Mouse (Mus musculus) forebrain, embryonic 11.5 days (tissue): ENCODE data around the gene Gata5. TPM values are rescaled to one million over a fixed set of nuclear protein-coding genes. Genes with fewer than 3 reads are reported as not detected.

ENCODE experiments used
- ATAC-seq: fragments of 200-750 bp; cut with Nextera tagmentation; replicated peaks from 2 replicates; pipeline ENCODE4 v1.8.0; 2017; ENCODE audit warnings: moderate TSS enrichment; ENCODE audit not compliant: low FRiP score
- DNase-seq: peaks from one replicate; pipeline ENCODE4 v3.0.0-alpha.2; 2017; ENCODE audit warnings: low spot score
- H3K27ac ChIP-seq: fragments of 300-500 bp; sonication (generic); 2 replicates; pipeline ENCODE4 v1.5.1; 2014; ENCODE audit warnings: low read depth, low read length
- H3K27me3 ChIP-seq: fragments of 300-500 bp; sonication (generic); 2 replicates; pipeline ENCODE4 v1.6.1; 2014; ENCODE audit warnings: mild to moderate bottlenecking, low read length, mixed read lengths; ENCODE audit not compliant: control insufficient read depth, insufficient read depth
- H3K36me3 ChIP-seq: fragments of 300-500 bp; sonication (generic); 2 replicates; pipeline ENCODE4 v1.6.1; 2014; ENCODE audit warnings: mild to moderate bottlenecking, low read length, moderate library complexity, mixed read lengths; ENCODE audit not compliant: control insufficient read depth, insufficient read depth
- H3K4me1 ChIP-seq: fragments of 300-500 bp; sonication (generic); replicated peaks from 2 replicates; pipeline ENCODE4 v1.6.1; 2014; ENCODE audit warnings: low read length, mixed read lengths; ENCODE audit not compliant: control insufficient read depth, insufficient read depth
- H3K4me2 ChIP-seq: fragments of 300-500 bp; sonication (generic); 2 replicates; pipeline ENCODE4 v1.6.1; 2014; ENCODE audit warnings: low read depth, mild to moderate bottlenecking, low read length, moderate library complexity, mixed read lengths; ENCODE audit not compliant: severe bottlenecking
- H3K4me3 ChIP-seq: fragments of 300-500 bp; sonication (generic); 2 replicates; pipeline ENCODE4 v1.5.1; 2014; ENCODE audit warnings: low read depth, low read length
- H3K9ac ChIP-seq: fragments of 300-500 bp; sonication (generic); 2 replicates; pipeline ENCODE4 v1.6.1; 2014; ENCODE audit warnings: low read length
- H3K9me3 ChIP-seq: fragments of 300-500 bp; sonication (generic); 2 replicates; pipeline ENCODE4 v1.6.1; 2016; ENCODE audit warnings: low read length, mixed read lengths; ENCODE audit not compliant: control insufficient read depth
- WGBS: fragments of 180-500 bp; shearing (Covaris S2); extraction: QIAGEN DNeasy Blood & Tissue Kit; methylation state at CpG from one replicate; pipeline ENCODE4 v1.1.7; 2014; 5-methylcytosine and 5-hydroxymethylcytosine counted together
- polyA plus RNA-seq: library from polyadenylated mRNA; unstranded; fragments of >200 nt; fragmentation: Nextera tagmentation; extraction: Ambion mirVana; gene quantifications from 2 replicates; pipeline ENCODE4 v1.2.1, GENCODE M21; 2014

The Gata5 gene
- polyA plus RNA-seq, 1 experiment from 2014 or later: 0.05 TPM

DNA sequence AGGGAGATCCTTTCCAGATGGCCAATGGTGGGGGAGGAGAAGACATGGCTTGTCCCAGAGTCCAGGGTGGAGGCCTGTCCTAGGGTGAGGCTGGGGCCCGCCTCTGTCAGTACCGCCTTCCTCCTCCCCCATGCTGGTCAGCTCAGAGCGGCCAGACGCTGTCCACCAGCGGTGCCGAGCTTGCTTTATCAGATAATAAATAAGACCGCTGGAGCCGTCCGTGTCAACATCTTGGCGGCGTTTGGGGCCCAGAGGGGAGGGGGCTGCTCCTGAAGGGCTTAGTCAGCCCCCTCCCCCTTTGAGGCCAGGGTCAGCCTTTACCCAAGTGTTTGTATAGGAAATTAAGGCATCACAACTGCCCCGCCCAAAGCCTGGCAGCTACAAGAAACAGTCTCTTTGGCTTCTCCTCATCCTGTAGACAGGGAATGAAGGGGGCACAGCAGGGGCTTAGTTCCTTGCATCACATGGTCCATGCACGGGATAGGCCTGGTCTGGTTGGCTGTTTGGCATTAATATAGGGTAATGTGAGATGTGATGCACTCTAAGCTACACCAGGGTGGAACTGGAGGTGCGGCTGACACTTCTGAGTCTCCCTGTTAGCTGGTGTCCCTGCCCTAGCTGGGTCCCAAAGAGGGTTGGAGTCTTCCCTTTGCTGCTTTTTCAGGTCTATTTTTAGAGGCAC lies 11.7 kb downstream of the Gata5 start:
- Histone ChIP-seq H3K9me3 (no peaks in the 10 kb centered on the region), H3K4me3 (no peak overlapping the region), H3K36me3 (no peaks in the 10 kb centered on the region), H3K27me3 (no peaks in the 10 kb centered on the region), H3K4me2 (no peak overlapping the region), H3K27ac (no peak overlapping the region), H3K9ac (no peak overlapping the region), H3K4me1 (0 out of 2 replicates have a peak, but pooled peaks cover 2% of the 10 kb centered on the region)
- 46% methylated on average over 14 of the region's 14 CpGs for WGBS
- ATAC-seq (no peak), DNase-seq (no peak)

GRCm38 (mm10) chr2:180320216-180320615 lies 14.3 kb downstream of the Gata5 start:
- no peak overlapping the region for H3K9ac ChIP-seq
- H3K27ac ChIP-seq: no peak overlapping the region
- no peaks in the 10 kb centered on the region for H3K36me3 ChIP-seq
- no peak for DNase-seq
- H3K4me1 ChIP-seq: 0 out of 2 replicates have a peak, but pooled peaks cover 2% of the 10 kb centered on the region
- whole genome bisulfite sequencing: 62% methylated on average over 4 of the region's 4 CpGs
- H3K4me2 ChIP-seq: no peak overlapping the region
- no peaks in the 10 kb centered on the region for H3K27me3 ChIP-seq
- H3K9me3 ChIP-seq: no peaks in the 10 kb centered on the region
- no peak for ATAC-seq
- H3K4me3 ChIP-seq: no peak overlapping the region

- H3K9ac ChIP-seq: no peak overlapping the region
- H3K27ac ChIP-seq: no peak overlapping the region
- no peaks in the 10 kb centered on the region for H3K36me3 ChIP-seq
- H3K4me2 ChIP-seq: no peak overlapping the region
- no peaks in the 10 kb centered on the region for H3K9me3 ChIP-seq
- H3K4me3 ChIP-seq: no peak overlapping the region
- ATAC-seq: no peak
- no peaks in the 10 kb centered on the region for H3K27me3 ChIP-seq
- WGBS: 88% methylated on average over 7 of the region's 7 CpGs
- H3K4me1 ChIP-seq: 0 out of 2 replicates have a peak, but pooled peaks cover under 1% of the 10 kb centered on the region
- DNase-seq: no peak
Measured at GRCm38 (mm10) chr2:180317591-180317990, 16.9 kb downstream of the Gata5 start.

DNA sequence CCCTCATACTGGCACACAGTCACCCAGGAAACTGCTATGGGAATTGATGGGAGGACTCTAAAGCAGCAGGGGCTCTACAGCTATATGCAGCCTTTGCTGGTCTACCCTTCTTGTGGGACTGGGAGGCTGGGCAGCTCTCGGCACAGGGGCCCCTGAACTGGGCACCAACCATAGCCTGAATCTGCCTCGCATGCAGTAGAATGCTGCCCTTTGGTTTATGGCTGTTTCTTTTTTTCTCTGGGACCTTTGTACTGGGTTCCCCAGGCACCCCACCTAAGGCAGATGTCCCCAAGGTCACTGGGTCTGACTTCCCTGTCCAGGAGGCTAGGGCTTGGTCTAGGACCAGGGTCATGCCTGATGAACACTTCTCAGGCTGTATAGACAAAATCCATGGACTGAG lies 20.2 kb downstream of the Gata5 start:
- DNase-seq (no peak), ATAC-seq (no peak)
- WGBS: 91% methylated on average over 2 of the region's 2 CpGs
- Histone ChIP-seq H3K9me3 (no peaks in the 10 kb centered on the region), H3K9ac (no peak overlapping the region), H3K4me3 (no peak overlapping the region), H3K36me3 (no peaks in the 10 kb centered on the region), H3K4me1 (no peaks in the 10 kb centered on the region), H3K27me3 (no peaks in the 10 kb centered on the region), H3K4me2 (no peak overlapping the region), H3K27ac (no peak overlapping the region)

GRCm38 (mm10) chr2:180311147-180311546 lies 23.4 kb downstream of the Gata5 start:
- H3K27me3 ChIP-seq: no peaks in the 10 kb centered on the region
- no peak overlapping the region for H3K4me3 ChIP-seq
- WGBS: 81% methylated on average over 4 of the region's 4 CpGs
- ATAC-seq (no peak), DNase-seq (no peak)
- no peak overlapping the region for H3K4me2 ChIP-seq
- H3K36me3 ChIP-seq: no peaks in the 10 kb centered on the region
- no peak overlapping the region for H3K9ac ChIP-seq
- no peaks in the 10 kb centered on the region for H3K9me3 ChIP-seq
- no peak overlapping the region for H3K27ac ChIP-seq
- no peaks in the 10 kb centered on the region for H3K4me1 ChIP-seq

DNA sequence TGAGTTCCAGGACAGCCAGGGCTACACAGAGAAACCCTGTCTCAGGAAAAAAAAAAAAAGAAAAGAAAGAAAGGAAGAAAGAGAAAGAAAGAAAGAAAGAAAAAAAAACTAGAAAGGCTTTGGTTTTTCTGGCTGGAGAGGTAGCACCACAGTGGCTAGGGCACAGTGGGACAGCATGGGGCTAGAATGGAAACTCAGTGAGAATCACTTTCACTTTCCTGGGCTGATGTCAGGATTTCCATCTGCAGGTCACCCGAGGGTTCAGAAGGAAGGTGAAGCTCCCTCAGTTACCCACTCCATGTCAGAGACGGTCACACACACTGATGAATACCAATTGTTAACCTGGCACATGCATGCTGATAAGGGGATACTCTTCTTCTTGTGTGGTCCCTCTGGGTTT lies 26.8 kb downstream of the Gata5 start:
- no peaks in the 10 kb centered on the region for H3K9me3 ChIP-seq
- DNase-seq (no peak), ATAC-seq (no peak)
- no peak overlapping the region for H3K4me2 ChIP-seq
- 57% methylated on average over 2 of the region's 2 CpGs for WGBS
- no peaks in the 10 kb centered on the region for H3K36me3 ChIP-seq
- no peaks in the 10 kb centered on the region for H3K27me3 ChIP-seq
- no peak overlapping the region for H3K4me3 ChIP-seq
- no peak overlapping the region for H3K9ac ChIP-seq
- no peak overlapping the region for H3K27ac ChIP-seq
- no peaks in the 10 kb centered on the region for H3K4me1 ChIP-seq

DNA sequence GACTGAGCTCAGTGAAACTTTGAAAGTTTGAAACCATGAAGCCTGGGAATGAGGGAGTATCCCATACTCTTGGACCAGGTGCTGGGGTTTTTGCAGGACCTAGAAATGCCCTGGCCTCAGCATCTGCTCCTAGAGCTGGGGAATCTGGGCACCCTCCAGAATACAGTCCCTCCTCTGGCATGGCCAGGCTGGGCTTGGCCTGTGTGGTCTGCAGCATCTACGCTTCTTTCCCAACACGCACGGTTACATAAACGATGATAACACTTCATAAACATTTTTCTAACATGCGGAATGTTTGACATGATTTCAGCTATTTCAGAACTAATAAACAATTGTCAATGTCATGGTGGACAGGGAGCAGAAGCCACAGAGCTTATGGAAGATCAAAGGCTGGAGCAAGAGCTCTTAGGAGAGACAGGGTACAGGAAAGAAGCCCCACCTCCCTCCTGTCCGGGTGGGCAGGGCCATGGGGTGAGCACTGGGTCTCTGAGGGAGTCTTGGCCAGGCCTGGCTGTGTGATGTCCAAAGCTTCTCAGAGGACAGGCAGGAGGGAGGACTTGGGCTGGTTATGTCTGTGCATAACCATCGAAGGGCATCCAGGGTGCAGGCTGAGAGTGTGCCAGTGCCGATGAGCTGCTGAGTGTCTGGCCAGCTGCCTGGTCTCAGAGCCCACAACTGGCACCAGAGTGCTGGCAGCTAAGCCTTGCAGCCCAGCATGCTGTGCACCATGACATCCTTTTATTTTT lies 27.9 kb downstream of the Gata5 start:
- no peaks in the 10 kb centered on the region for H3K4me1 ChIP-seq
- no peaks in the 10 kb centered on the region for H3K9me3 ChIP-seq
- H3K36me3 ChIP-seq: no peaks in the 10 kb centered on the region
- H3K4me2 ChIP-seq: no peak overlapping the region
- DNase-seq (no peak), ATAC-seq (no peak)
- no peak overlapping the region for H3K9ac ChIP-seq
- no peaks in the 10 kb centered on the region for H3K27me3 ChIP-seq
- H3K27ac ChIP-seq: no peak overlapping the region
- H3K4me3 ChIP-seq: no peak overlapping the region
- 89% methylated on average over 8 of the region's 8 CpGs for WGBS

DNA sequence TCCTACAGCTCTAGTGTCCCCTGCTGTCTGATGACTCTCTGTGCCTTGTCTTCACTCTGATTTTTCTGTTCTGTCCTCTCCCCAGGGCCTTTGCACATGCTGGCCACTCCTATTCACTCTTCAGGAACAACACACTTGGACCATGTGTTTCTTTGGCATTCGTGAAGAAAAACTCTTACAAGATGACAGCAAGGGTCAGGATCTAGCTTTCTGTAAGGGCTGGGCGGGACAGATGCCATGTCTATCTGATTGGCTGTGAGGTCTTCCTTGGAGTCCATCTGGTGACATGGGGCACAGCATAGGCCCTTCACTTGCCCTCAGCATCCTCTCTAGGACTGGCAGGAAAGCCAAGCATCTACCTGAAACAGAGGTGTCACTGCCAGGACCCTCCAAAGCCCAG lies 28.5 kb downstream of the Gata5 start:
- H3K9ac ChIP-seq: no peak overlapping the region
- ATAC-seq (no peak), DNase-seq (no peak)
- no peak overlapping the region for H3K27ac ChIP-seq
- no peaks in the 10 kb centered on the region for H3K27me3 ChIP-seq
- no peaks in the 10 kb centered on the region for H3K9me3 ChIP-seq
- H3K4me2 ChIP-seq: no peak overlapping the region
- H3K4me3 ChIP-seq: no peak overlapping the region
- no peaks in the 10 kb centered on the region for H3K4me1 ChIP-seq
- 82% methylated on average over 2 of the region's 2 CpGs for WGBS
- H3K36me3 ChIP-seq: no peaks in the 10 kb centered on the region

DNA sequence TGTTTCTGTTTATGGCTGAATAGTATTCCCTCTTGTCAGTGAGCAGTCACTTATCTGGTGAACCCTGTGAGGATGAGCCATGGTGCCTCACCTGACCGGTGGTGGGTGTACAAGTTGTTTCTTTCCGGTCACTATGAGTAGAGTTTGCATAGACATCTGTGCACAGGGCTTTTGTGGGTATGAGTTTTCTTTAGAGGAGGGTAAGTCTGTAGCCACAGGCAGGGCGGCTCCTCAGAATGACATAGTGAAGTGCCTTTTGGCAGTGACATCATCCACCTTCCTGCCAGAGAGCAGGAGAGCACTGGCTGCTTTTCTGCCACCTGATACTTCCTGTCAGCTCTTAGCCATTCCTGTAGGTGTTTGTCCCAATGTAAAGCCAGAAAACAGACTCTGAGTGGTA lies 29.0 kb downstream of the Gata5 start:
- Histone ChIP-seq H3K27ac (no peak overlapping the region), H3K4me3 (no peak overlapping the region), H3K4me1 (no peaks in the 10 kb centered on the region), H3K36me3 (no peaks in the 10 kb centered on the region), H3K27me3 (no peaks in the 10 kb centered on the region), H3K4me2 (no peak overlapping the region), H3K9me3 (no peaks in the 10 kb centered on the region), H3K9ac (no peak overlapping the region)
- no peak for ATAC-seq
- DNase-seq: no peak
- 87% methylated on average over 3 of the region's 3 CpGs for WGBS
